Mouse (Mus musculus): ENCODE results near the gene Ttll5. TPM values are rescaled to one million over a fixed set of nuclear protein-coding genes. Genes with fewer than 3 reads are reported as not detected.

The Ttll5 gene
- total and polyA plus RNA-seq, 2 experiments from 2014 or later = 6.3 to 16.8 TPM

DNA sequence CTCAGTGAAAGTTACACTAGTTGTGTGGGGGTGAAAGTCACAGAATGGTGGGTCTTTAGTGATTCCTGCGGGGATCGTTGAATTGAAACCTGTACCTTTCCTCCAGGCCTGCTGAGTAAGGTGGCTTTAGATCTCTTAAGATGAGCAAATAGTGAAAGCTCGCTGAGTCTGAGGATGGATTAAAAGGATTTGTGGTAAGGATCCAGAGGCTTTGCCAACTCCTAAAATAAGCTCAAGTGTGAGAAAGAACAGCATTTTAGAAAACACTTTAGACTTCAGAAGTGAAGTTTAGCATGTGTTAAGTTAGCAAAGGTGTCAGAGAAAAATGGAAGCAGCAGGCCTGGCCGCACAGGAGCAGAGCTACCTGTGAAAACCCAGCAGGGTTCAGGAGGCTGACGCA, 192.9 kb downstream of the Ttll5 start:
- Histone ChIP-seq H3K4me1 (ENCODE audit: control insufficient read depth, insufficient read depth) (no peaks in the 10 kb centered on the region), H3K9ac (replicated peaks; ENCODE audit: low read depth, low read length) (no peak overlapping the region), H3K9me3 (replicated peaks; ENCODE audit: control insufficient read depth, low read length) (no peaks in the 10 kb centered on the region), H3K4me3 (ENCODE audit: low read depth, low read length) (no peak overlapping the region), H3K4me2 (ENCODE audit: low read depth, low read length) (no peak overlapping the region), H3K27me3 (ENCODE audit: control insufficient read depth, insufficient read depth, low read length) (no peaks in the 10 kb centered on the region), H3K27ac (ENCODE audit: low read depth) (no peak overlapping the region), H3K36me3 (replicated peaks; ENCODE audit: control insufficient read depth, insufficient read depth, low read length) (no peaks in the 10 kb centered on the region)
- ATAC-seq (ENCODE audit: insufficient read depth, low read depth) (no peak), DNase-seq (ENCODE audit: low spot score) (no peak)
- WGBS = 80% methylated on average over 5 of the region's 5 CpGs
- TF ChIP-seq EP300 (IDR thresholded peaks at IDR 0.05; ENCODE audit: low read depth) = no peak
- TF ChIP-seq CTCF (IDR thresholded peaks at IDR 0.05; ENCODE audit: low read depth) = no peak

DNA sequence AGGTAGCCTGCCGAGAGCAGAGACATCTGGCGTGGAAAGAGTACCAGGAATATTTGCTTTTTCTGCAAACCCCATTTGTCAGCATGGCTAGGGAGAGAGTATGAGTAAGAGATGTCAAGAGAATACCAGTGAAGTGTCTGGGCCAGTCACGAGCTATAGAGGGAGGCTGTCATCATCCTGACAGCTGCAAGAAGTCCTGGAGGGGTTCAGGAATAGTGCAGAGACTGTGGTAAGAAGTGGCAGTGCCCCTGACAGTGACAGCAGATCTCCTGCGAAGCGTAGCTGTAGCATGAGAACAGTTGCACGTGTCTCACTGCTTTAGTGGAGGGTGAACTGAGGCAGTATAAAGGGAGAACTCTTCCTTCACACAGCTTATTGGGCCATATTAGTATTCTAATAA, 197.1 kb downstream of the Ttll5 start:
- no peak overlapping the region for H3K4me2 ChIP-seq (ENCODE audit: low read depth, low read length)
- no peak overlapping the region for H3K9ac ChIP-seq (replicated peaks; ENCODE audit: low read depth, low read length)
- ATAC-seq (ENCODE audit: insufficient read depth, low read depth) = no peak
- H3K27me3 ChIP-seq (ENCODE audit: control insufficient read depth, insufficient read depth, low read length) = no peaks in the 10 kb centered on the region
- TF ChIP-seq CTCF (IDR thresholded peaks at IDR 0.05; ENCODE audit: low read depth) (no peak), EP300 (IDR thresholded peaks at IDR 0.05; ENCODE audit: low read depth) (no peak)
- H3K9me3 ChIP-seq (replicated peaks; ENCODE audit: control insufficient read depth, low read length) = no peaks in the 10 kb centered on the region
- no peak for DNase-seq (ENCODE audit: low spot score)
- WGBS = 61% methylated on average over 6 of the region's 6 CpGs
- no peak overlapping the region for H3K27ac ChIP-seq (ENCODE audit: low read depth)
- no peaks in the 10 kb centered on the region for H3K36me3 ChIP-seq (replicated peaks; ENCODE audit: control insufficient read depth, insufficient read depth, low read length)
- no peaks in the 10 kb centered on the region for H3K4me1 ChIP-seq (ENCODE audit: control insufficient read depth, insufficient read depth)
- H3K4me3 ChIP-seq (ENCODE audit: low read depth, low read length) = no peak overlapping the region

DNA sequence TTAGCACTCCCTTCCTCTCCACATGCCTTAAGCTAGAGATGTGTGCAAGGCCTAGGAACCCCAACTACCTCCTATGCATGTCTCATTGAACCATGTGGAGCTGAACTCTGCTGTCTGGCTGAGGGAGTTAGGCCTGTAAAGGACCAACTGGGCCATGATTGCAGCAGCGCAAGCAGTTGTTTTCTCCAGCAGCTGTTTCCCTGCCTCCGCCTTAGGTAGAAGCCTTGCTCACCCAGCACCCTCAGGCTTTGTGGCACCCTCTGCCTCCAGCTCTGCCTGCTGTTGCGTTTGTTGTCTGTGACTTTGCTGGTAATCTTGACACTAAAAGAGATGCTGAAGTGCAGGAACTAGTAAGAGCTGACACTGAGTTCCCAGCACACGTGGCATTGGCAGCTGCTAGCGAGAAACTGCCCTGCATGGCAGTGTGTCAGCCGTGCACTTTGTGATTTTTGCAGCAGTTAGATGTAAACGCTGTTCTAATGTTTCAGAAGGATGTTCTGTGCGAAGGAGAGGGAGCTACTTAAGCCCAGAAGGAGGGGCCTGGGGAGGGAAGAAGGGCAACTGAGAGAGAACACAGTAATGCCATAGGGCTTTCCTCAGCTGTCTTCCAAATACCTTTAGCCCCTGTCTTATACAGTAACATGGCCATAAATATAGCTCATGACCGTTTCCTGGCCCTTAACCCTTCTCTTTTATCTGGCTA, 198.0 kb downstream of the Ttll5 start:
- WGBS = 64% methylated on average over 9 of the region's 9 CpGs
- no peak overlapping the region for H3K9ac ChIP-seq (replicated peaks; ENCODE audit: low read depth, low read length)
- no peak for TF ChIP-seq EP300 (IDR thresholded peaks at IDR 0.05; ENCODE audit: low read depth)
- TF ChIP-seq CTCF (IDR thresholded peaks at IDR 0.05; ENCODE audit: low read depth) = no peak
- ATAC-seq (ENCODE audit: insufficient read depth, low read depth) = no peak
- H3K4me1 ChIP-seq (ENCODE audit: control insufficient read depth, insufficient read depth) = no peaks in the 10 kb centered on the region
- H3K27ac ChIP-seq (ENCODE audit: low read depth) = no peak overlapping the region
- no peak overlapping the region for H3K4me2 ChIP-seq (ENCODE audit: low read depth, low read length)
- no peak overlapping the region for H3K4me3 ChIP-seq (ENCODE audit: low read depth, low read length)
- no peaks in the 10 kb centered on the region for H3K36me3 ChIP-seq (replicated peaks; ENCODE audit: control insufficient read depth, insufficient read depth, low read length)
- H3K9me3 ChIP-seq (replicated peaks; ENCODE audit: control insufficient read depth, low read length) = no peaks in the 10 kb centered on the region
- H3K27me3 ChIP-seq (ENCODE audit: control insufficient read depth, insufficient read depth, low read length) = no peaks in the 10 kb centered on the region
- DNase-seq (ENCODE audit: low spot score) = no peak

DNA sequence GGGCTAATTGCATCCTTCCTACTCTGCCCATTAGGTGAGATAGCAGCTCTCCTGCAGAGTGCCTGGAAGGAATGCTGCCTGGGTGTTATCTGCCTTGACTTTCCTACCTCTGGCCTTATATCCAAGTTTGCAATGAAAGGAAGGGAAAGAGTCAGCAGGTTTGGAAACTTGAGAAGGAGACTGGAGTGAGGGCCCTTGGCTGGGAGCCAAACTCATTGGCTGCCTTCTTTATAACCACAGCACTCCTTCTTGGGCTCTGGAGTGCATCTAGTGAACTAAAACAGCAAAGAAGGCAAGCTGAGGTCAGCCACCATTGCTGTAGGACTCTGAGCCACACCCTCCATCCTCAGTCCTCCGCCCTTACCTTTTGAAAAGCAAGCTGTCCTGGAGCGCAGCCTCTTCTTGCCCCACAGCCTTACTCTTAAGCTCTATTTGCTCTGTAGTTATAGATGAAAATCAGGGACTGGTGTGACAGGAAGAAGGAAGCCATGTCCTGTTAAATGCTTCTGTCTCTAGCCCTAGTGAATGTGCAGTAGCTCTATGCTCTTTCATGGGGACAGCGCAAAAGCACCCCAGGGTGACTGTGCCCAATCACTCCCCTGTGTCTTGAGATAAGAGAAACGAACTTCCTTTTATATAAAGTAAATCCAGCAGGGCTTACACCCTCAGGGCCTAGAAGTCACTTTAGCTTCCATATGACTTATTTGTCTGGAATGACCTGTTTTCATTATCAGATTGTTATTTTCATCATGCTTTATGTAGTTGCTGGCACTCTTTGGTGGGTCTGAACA, 198.8 kb downstream of the Ttll5 start:
- H3K36me3 ChIP-seq (replicated peaks; ENCODE audit: control insufficient read depth, insufficient read depth, low read length) = no peaks in the 10 kb centered on the region
- DNase-seq (ENCODE audit: low spot score) = no peak
- no peaks in the 10 kb centered on the region for H3K9me3 ChIP-seq (replicated peaks; ENCODE audit: control insufficient read depth, low read length)
- no peak overlapping the region for H3K4me3 ChIP-seq (ENCODE audit: low read depth, low read length)
- H3K4me2 ChIP-seq (ENCODE audit: low read depth, low read length) = no peak overlapping the region
- ATAC-seq (ENCODE audit: insufficient read depth, low read depth) = no peak
- no peaks in the 10 kb centered on the region for H3K27me3 ChIP-seq (ENCODE audit: control insufficient read depth, insufficient read depth, low read length)
- 64% methylated on average over 4 of the region's 4 CpGs for whole genome bisulfite sequencing
- H3K27ac ChIP-seq (ENCODE audit: low read depth) = no peak overlapping the region
- TF ChIP-seq EP300 (IDR thresholded peaks at IDR 0.05; ENCODE audit: low read depth) (no peak), CTCF (IDR thresholded peaks at IDR 0.05; ENCODE audit: low read depth) (no peak)
- H3K9ac ChIP-seq (replicated peaks; ENCODE audit: low read depth, low read length) = no peak overlapping the region
- no peaks in the 10 kb centered on the region for H3K4me1 ChIP-seq (ENCODE audit: control insufficient read depth, insufficient read depth)

DNA sequence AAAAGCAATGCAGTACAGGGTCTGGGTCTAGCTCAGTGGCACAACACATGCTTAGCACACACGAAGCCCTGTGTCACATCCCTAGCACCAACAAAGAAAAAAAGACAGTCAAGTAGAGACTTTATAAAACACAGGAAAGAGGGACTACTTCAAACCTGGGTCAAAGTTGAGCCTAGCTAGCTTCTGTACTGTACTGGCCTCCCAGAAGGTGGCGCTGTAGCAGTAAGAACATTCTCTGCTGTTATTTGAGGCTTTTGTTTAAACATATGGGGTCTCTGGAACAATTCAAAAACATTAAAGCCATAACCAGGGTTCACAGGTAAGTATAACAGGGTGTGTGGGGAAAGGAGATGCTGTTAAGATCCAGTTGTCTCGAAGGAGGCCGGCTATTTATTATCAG, 200.0 kb downstream of the Ttll5 start:
- H3K27ac ChIP-seq (ENCODE audit: low read depth) = no peak overlapping the region
- H3K4me1 ChIP-seq (ENCODE audit: control insufficient read depth, insufficient read depth) = no peaks in the 10 kb centered on the region
- no peak overlapping the region for H3K4me3 ChIP-seq (ENCODE audit: low read depth, low read length)
- no peaks in the 10 kb centered on the region for H3K36me3 ChIP-seq (replicated peaks; ENCODE audit: control insufficient read depth, insufficient read depth, low read length)
- H3K9me3 ChIP-seq (replicated peaks; ENCODE audit: control insufficient read depth, low read length) = no peaks in the 10 kb centered on the region
- TF ChIP-seq CTCF (IDR thresholded peaks at IDR 0.05; ENCODE audit: low read depth) = peak; percentile 61
- TF ChIP-seq EP300 (IDR thresholded peaks at IDR 0.05; ENCODE audit: low read depth) = no peak
- ATAC-seq (ENCODE audit: insufficient read depth, low read depth) (no peak), DNase-seq (ENCODE audit: low spot score) (no peak)
- H3K4me2 ChIP-seq (ENCODE audit: low read depth, low read length) = no peak overlapping the region
- no peaks in the 10 kb centered on the region for H3K27me3 ChIP-seq (ENCODE audit: control insufficient read depth, insufficient read depth, low read length)
- H3K9ac ChIP-seq (replicated peaks; ENCODE audit: low read depth, low read length) = no peak overlapping the region
- 66% methylated on average over 4 of the region's 4 CpGs for WGBS

Data from heart, postnatal 0 days (tissue).